Mouse (Mus musculus): ENCODE data around the gene Fzr1. TPM values are rescaled to one million over a fixed set of nuclear protein-coding genes. Genes with fewer than 3 reads are reported as not detected.

Gene Fzr1
- polyA plus RNA-seq, 1 experiment from 2014 or later, result 92.1 TPM

DNA sequence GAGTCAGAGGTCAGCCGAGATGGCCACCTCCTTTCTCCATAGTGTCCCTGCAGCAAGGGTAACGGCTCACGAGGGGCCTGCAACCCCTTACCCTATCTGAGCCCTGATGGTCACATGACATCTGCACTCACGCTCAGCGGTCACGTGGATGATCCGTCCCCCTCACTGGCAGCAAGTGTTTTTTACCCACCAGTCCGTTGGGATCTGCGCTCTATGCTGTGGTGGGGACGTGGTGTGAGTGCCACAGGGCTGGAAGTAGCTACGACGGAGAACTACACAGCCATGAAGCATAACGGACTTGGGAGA lies 30.1 kb upstream of the Fzr1 start:
- H3K9ac ChIP-seq (replicated peaks; ENCODE audit: low read length), result no peak overlapping the region; the same call in 1 of the 2 replicates
- peaks cover 15% of the 10 kb centered on the region for H3K4me1 ChIP-seq (ENCODE audit: control insufficient read depth, insufficient read depth, low read length)
- peaks cover 2% of the 10 kb centered on the region; the same call in 1 of the 2 replicates for H3K27me3 ChIP-seq (ENCODE audit: control insufficient read depth, insufficient read depth, low read length)
- H3K36me3 ChIP-seq (replicated peaks; ENCODE audit: control insufficient read depth, insufficient read depth, low read depth, low read length), result no peaks in the 10 kb centered on the region; the same call in 1 of the 2 replicates
- no peaks in the 10 kb centered on the region for H3K9me3 ChIP-seq (replicated peaks; ENCODE audit: control insufficient read depth, low read length)
- ATAC-seq (replicated peaks; ENCODE audit: insufficient number of reproducible peaks, low FRiP score, low TSS enrichment, low read depth), result no peak
- H3K4me2 ChIP-seq (ENCODE audit: low read depth, low read length), result no peak overlapping the region
- H3K27ac ChIP-seq (replicated peaks; ENCODE audit: low read depth, low read length), result peak overlapping the region; percentile 41; the same call in 1 of the 2 replicates
- 36% methylated on average over 13 of the region's 13 CpGs for WGBS
- no peak overlapping the region for H3K4me3 ChIP-seq (ENCODE audit: low read depth, low read length)
- DNase-seq (ENCODE audit: low spot score), result no peak

DNA sequence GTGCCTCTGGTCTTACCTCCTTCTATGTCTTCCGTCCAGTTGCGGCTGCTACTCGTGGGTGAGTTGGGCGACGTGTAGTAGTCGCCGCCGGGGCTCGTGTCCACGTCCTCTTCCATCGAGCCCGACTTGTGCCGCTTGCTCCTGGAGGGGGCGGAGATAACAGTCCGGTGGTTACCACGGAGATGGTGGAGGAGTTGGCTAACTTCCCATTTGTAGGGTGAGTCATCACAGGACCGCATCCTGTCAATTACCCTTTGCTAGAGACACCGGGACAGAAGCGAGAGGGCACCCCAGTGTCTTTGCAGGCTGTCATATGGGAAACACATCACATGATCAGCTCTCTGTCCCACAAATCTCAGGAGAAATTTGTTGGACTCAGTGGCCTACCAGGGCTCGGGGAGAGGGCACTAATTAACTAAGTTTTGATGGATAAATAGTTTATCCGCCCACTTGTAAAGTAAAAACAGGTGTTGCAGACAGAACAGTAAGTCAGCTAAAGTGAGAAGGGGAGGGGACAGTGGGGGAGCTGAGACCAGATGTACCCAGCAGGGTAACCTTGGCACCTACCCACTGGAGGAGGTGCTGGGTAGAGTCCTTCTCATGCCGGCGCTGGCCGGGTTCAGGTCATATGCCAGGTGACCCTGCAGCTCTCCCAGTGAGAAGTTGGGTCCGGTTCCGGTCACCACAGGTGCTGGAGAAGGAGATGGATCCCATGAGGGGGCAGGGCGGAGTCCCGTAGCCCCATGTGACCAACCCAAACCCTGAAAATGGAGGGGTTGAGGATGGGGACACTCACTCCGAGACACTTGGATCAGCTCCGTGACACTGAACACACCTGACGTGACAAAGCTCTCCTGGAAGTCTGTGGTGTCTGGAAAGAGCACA lies 29.5 kb upstream of the Fzr1 start:
- peak; percentile 66 for DNase-seq (ENCODE audit: low spot score)
- no peak for ATAC-seq (replicated peaks; ENCODE audit: insufficient number of reproducible peaks, low FRiP score, low TSS enrichment, low read depth)
- Histone ChIP-seq H3K27me3 (ENCODE audit: control insufficient read depth, insufficient read depth, low read length) (peaks cover 2% of the 10 kb centered on the region; the same call in 1 of the 2 replicates), H3K4me3 (ENCODE audit: low read depth, low read length) (peak overlapping the region; percentile 21; the same call in 1 of the 2 replicates), H3K27ac (replicated peaks; ENCODE audit: low read depth, low read length) (no peak overlapping the region), H3K4me1 (ENCODE audit: control insufficient read depth, insufficient read depth, low read length) (peaks cover 21% of the 10 kb centered on the region), H3K4me2 (ENCODE audit: low read depth, low read length) (peak overlapping the region; percentile 43), H3K9me3 (replicated peaks; ENCODE audit: control insufficient read depth, low read length) (no peaks in the 10 kb centered on the region), H3K9ac (replicated peaks; ENCODE audit: low read length) (peak overlapping the region; percentile 43; the same call in 1 of the 2 replicates), H3K36me3 (replicated peaks; ENCODE audit: control insufficient read depth, insufficient read depth, low read depth, low read length) (no peaks in the 10 kb centered on the region; the same call in 1 of the 2 replicates)
- WGBS, result 19% methylated on average over 31 of the region's 31 CpGs

DNA sequence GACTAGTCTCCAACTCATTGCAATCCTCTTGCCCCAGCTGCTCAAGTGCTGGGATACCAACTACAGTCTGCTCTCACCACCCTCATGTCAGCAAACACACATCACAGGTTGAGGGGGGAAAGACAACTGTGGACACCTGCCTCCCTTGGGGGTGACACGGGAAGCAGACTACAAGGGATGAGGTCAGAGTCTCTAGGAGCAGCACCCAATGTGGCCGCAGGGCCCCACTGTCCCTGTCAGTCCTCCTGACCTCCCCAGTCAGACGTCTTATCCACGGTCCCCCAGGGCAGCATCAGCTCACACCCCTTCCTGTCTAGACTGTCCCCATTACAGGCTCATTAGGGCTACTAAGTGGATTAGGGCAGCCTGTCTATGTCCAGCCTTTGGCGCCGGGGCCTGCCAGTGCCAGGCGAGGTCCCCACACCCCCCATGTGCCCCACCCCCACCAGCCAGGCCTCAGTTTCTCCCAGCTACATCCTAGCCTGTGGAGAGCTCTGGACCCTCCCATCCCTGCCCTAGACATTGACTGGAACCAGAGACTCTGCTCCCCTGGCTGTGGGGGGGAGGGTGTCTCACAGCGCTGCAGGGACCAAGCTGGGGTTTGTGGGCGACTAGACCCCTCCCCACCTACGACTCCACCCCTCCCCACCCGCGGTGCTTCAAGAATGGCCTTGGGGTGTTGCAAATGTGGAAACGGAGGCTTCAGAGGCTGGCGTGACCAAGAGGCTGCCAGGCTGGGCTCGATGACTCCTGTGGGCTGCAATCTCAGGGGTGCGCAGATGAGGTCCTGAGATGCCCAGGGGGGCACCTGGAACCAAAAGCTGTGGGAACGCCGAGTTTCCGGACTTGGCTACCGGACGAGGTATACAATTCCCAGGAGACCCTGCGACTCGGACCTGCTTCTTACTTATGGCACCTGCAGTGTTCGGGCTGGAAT lies 28.5 kb upstream of the Fzr1 start:
- Histone ChIP-seq H3K4me2 (ENCODE audit: low read depth, low read length) (peak overlapping the region; percentile 43), H3K4me3 (ENCODE audit: low read depth, low read length) (peak overlapping the region; percentile 21; the same call in 1 of the 2 replicates), H3K27ac (replicated peaks; ENCODE audit: low read depth, low read length) (0 out of 2 replicates have a peak overlapping the region, but pooled peaks have one; percentile 20), H3K9me3 (replicated peaks; ENCODE audit: control insufficient read depth, low read length) (no peaks in the 10 kb centered on the region), H3K9ac (replicated peaks; ENCODE audit: low read length) (peak overlapping the region; percentile 43), H3K4me1 (ENCODE audit: control insufficient read depth, insufficient read depth, low read length) (peaks cover 28% of the 10 kb centered on the region), H3K27me3 (ENCODE audit: control insufficient read depth, insufficient read depth, low read length) (peaks cover 2% of the 10 kb centered on the region; the same call in 1 of the 2 replicates), H3K36me3 (replicated peaks; ENCODE audit: control insufficient read depth, insufficient read depth, low read depth, low read length) (no peaks in the 10 kb centered on the region; the same call in 1 of the 2 replicates)
- WGBS, result 20% methylated on average over 24 of the region's 24 CpGs
- ATAC-seq (replicated peaks; ENCODE audit: insufficient number of reproducible peaks, low FRiP score, low TSS enrichment, low read depth), result no peak
- DNase-seq (ENCODE audit: low spot score), result no peak

DNA sequence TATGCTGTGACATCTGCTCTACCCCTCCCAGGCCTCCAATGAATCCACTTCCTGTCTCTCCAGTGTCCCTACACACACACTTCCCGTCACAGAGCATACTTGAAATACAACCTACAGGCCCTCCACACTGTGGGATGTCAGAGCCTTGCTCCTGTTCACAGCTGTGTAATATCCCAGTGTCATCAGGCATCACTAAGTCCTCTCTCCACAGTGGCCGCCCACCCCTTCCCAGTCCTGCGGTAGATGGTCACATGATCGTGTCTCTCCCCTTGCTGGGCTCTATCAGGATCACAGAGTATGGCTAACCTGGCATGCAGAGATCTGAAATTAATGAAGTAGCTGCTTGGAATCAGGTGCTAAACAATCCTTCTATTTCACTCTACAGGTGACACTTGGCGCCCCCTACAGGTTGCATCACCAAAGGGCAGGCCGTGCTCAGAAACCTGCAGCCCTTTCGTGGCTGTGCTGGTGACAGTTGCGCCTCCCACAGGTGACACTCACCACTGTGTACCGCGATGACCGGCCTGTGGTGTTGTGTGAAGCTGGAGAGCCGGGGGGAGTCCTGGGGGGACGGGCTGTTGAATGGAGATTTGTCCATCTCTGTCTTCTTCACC lies 27.4 kb upstream of the Fzr1 start:
- no peak overlapping the region; the same call in 1 of the 2 replicates for H3K4me2 ChIP-seq (ENCODE audit: low read depth, low read length)
- H3K36me3 ChIP-seq (replicated peaks; ENCODE audit: control insufficient read depth, insufficient read depth, low read depth, low read length), result no peaks in the 10 kb centered on the region
- DNase-seq (ENCODE audit: low spot score), result peak; percentile 64
- H3K4me1 ChIP-seq (ENCODE audit: control insufficient read depth, insufficient read depth, low read length), result peaks cover 29% of the 10 kb centered on the region
- H3K27ac ChIP-seq (replicated peaks; ENCODE audit: low read depth, low read length), result no peak overlapping the region
- peaks cover 2% of the 10 kb centered on the region; the same call in 1 of the 2 replicates for H3K27me3 ChIP-seq (ENCODE audit: control insufficient read depth, insufficient read depth, low read length)
- WGBS, result 44% methylated on average over 13 of the region's 13 CpGs
- no peaks in the 10 kb centered on the region for H3K9me3 ChIP-seq (replicated peaks; ENCODE audit: control insufficient read depth, low read length)
- no peak overlapping the region for H3K9ac ChIP-seq (replicated peaks; ENCODE audit: low read length)
- H3K4me3 ChIP-seq (ENCODE audit: low read depth, low read length), result no peak overlapping the region
- ATAC-seq (replicated peaks; ENCODE audit: insufficient number of reproducible peaks, low FRiP score, low TSS enrichment, low read depth), result no peak

DNA sequence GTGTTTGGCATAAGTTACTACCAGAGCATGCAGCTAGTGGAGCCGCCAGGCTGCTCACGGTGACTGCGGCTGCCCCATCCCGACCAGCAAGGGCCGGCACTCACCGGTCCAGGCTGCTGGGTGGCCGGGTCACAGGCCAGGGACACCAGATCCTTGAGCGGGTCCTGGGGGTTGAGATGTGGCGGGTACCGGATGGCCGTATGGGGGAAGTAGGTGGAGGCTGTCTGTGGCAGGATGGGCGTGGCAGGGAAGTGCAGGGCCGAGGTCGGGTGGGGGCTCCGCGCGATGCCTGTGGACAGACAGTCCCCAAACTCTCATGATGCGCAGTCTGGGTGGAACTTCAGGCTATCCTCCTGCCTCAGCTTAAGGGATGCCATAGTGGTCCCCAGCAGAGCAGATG lies 26.4 kb upstream of the Fzr1 start:
- Histone ChIP-seq H3K9ac (replicated peaks; ENCODE audit: low read length) (no peak overlapping the region), H3K27ac (replicated peaks; ENCODE audit: low read depth, low read length) (0 out of 2 replicates have a peak overlapping the region, but pooled peaks have one; percentile 16)

DNA sequence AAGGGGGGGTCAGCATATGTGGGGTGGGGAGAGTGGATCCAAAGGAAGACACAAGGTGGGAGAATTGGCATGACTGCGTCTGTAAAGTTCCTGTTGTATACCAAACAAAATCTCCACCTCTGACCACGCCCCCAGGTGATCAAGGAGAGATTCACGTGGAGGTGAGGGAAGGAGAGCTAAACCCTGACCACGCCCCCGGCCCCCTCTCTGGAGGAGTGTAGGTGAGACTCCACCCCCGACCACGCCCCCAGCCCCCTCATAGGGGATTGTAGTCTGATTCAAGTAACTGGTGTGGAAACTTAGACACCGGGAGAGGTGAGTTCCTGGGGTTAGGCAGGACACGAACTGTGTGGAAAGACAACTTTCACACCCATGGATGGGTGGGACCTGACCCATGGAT lies 25.8 kb upstream of the Fzr1 start:
- H3K36me3 ChIP-seq (replicated peaks; ENCODE audit: control insufficient read depth, insufficient read depth, low read depth, low read length), result no peaks in the 10 kb centered on the region
- 15% methylated on average over 9 of the region's 9 CpGs for WGBS
- H3K27ac ChIP-seq (replicated peaks; ENCODE audit: low read depth, low read length), result 0 out of 2 replicates have a peak overlapping the region, but pooled peaks have one; percentile 16
- DNase-seq (ENCODE audit: low spot score) (no peak), ATAC-seq (replicated peaks; ENCODE audit: insufficient number of reproducible peaks, low FRiP score, low TSS enrichment, low read depth) (no peak)
- H3K27me3 ChIP-seq (ENCODE audit: control insufficient read depth, insufficient read depth, low read length), result peaks cover 2% of the 10 kb centered on the region; the same call in 1 of the 2 replicates
- H3K9ac ChIP-seq (replicated peaks; ENCODE audit: low read length), result no peak overlapping the region
- H3K4me2 ChIP-seq (ENCODE audit: low read depth, low read length), result no peak overlapping the region
- peaks cover 32% of the 10 kb centered on the region for H3K4me1 ChIP-seq (ENCODE audit: control insufficient read depth, insufficient read depth, low read length)
- H3K4me3 ChIP-seq (ENCODE audit: low read depth, low read length), result no peak overlapping the region
- H3K9me3 ChIP-seq (replicated peaks; ENCODE audit: control insufficient read depth, low read length), result no peaks in the 10 kb centered on the region

More for the DNA sequence above, 26.4 kb upstream of the Fzr1 start:
- Histone ChIP-seq H3K27me3 (ENCODE audit: control insufficient read depth, insufficient read depth, low read length) (peaks cover 2% of the 10 kb centered on the region; the same call in 1 of the 2 replicates), H3K4me1 (ENCODE audit: control insufficient read depth, insufficient read depth, low read length) (peaks cover 33% of the 10 kb centered on the region), H3K4me3 (ENCODE audit: low read depth, low read length) (no peak overlapping the region), H3K36me3 (replicated peaks; ENCODE audit: control insufficient read depth, insufficient read depth, low read depth, low read length) (no peaks in the 10 kb centered on the region), H3K9me3 (replicated peaks; ENCODE audit: control insufficient read depth, low read length) (no peaks in the 10 kb centered on the region), H3K4me2 (ENCODE audit: low read depth, low read length) (no peak overlapping the region)
- no peak for ATAC-seq (replicated peaks; ENCODE audit: insufficient number of reproducible peaks, low FRiP score, low TSS enrichment, low read depth)
- no peak for DNase-seq (ENCODE audit: low spot score)
- 62% methylated on average over 18 of the region's 18 CpGs for WGBS

DNA sequence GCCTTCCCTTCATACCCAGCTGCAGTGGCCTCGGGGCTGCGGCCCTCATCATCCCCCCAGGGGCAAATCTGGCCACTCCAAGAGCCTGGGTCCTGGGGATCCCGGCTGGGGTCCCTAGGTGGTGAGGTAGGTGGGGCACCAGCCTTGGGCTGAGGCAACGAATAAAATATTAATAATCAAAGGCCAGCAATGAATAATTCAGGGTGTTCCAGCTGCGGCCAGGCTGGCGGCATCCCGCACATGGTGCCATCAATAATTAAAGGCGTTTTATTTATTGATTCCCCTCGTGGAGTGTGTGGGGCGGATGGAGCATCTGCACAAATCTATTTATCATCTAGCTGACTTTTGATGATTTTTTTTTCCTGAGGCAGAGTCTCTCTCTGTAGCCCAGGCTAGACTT lies 25.2 kb upstream of the Fzr1 start:
- Histone ChIP-seq H3K36me3 (replicated peaks; ENCODE audit: control insufficient read depth, insufficient read depth, low read depth, low read length) (no peaks in the 10 kb centered on the region), H3K4me3 (ENCODE audit: low read depth, low read length) (no peak overlapping the region), H3K27me3 (ENCODE audit: control insufficient read depth, insufficient read depth, low read length) (peaks cover 2% of the 10 kb centered on the region; the same call in 1 of the 2 replicates), H3K9me3 (replicated peaks; ENCODE audit: control insufficient read depth, low read length) (no peaks in the 10 kb centered on the region), H3K27ac (replicated peaks; ENCODE audit: low read depth, low read length) (peak overlapping the region; percentile 89; the same call in 1 of the 2 replicates), H3K9ac (replicated peaks; ENCODE audit: low read length) (no peak overlapping the region), H3K4me1 (ENCODE audit: control insufficient read depth, insufficient read depth, low read length) (peaks cover 29% of the 10 kb centered on the region), H3K4me2 (ENCODE audit: low read depth, low read length) (no peak overlapping the region)
- no peak for ATAC-seq (replicated peaks; ENCODE audit: insufficient number of reproducible peaks, low FRiP score, low TSS enrichment, low read depth)
- DNase-seq (ENCODE audit: low spot score), result no peak
- WGBS, result 60% methylated on average over 10 of the region's 10 CpGs

Measured in embryonic facial prominence, embryonic 11.5 days (tissue).